Mouse (Mus musculus) olfactory bulb, adult 2 months (tissue): ENCODE measurements around the gene Slc2a3.

Experiments
- CTCF ChIP-seq: fragments of 200-500 bp; IDR thresholded peaks from 2 replicates; pipeline ENCODE4 v1.5.1; 2012; ENCODE audit warnings: low read depth, mild to moderate bottlenecking, low read length, moderate library complexity; ENCODE audit not compliant: insufficient read depth
- POLR2A ChIP-seq: fragments of 200-500 bp; IDR thresholded peaks from 2 replicates; pipeline ENCODE4 v1.6.1; 2012; ENCODE audit warnings: mild to moderate bottlenecking, low read depth, low read length, moderate library complexity; ENCODE audit not compliant: insufficient read depth

- TF ChIP-seq CTCF = no peak
- TF ChIP-seq POLR2A = no peak
Observed at GRCm38 (mm10) chr6:122741460-122742227, 59.8 kb downstream of the Slc2a3 start.
